Mouse (Mus musculus) megakaryocyte, embryonic 14.5 days (primary cell): ENCODE measurements around the gene Adra2b. TPM values are rescaled to one million over a fixed set of nuclear protein-coding genes. Genes with fewer than 3 reads are reported as not detected.

Experiments used
- H3K27me3 ChIP-seq: replicated peaks from 2 replicates; pipeline ENCODE3; 2012; ENCODE audit warnings: inconsistent platforms
- H3K36me3 ChIP-seq: replicated peaks from 2 replicates; pipeline ENCODE3; 2012; ENCODE audit warnings: low read length, inconsistent platforms, mixed read lengths
- H3K4me1 ChIP-seq: 2 replicates; pipeline ENCODE4 v1.6.1; 2012; ENCODE audit warnings: inconsistent platforms
- H3K4me3 ChIP-seq: replicated peaks from 2 replicates; pipeline ENCODE3; 2012; ENCODE audit warnings: moderate library complexity, mild to moderate bottlenecking, inconsistent platforms
- H3K9me3 ChIP-seq: 2 replicates; pipeline ENCODE4 v1.6.1; 2012; ENCODE audit warnings: inconsistent platforms
- FLI1 ChIP-seq: IDR thresholded peaks from 2 replicates; pipeline ENCODE4 v1.6.1; 2012; ENCODE audit warnings: low read length, inconsistent platforms, mixed read lengths
- GATA1 ChIP-seq: IDR thresholded peaks from 3 replicates; pipeline ENCODE4 v1.6.1; 2012; ENCODE audit warnings: mixed read lengths, low read length, inconsistent platforms, borderline replicate concordance
- polyA plus RNA-seq: library from polyadenylated mRNA; stranded (reverse); fragments of >175 nt; gene quantifications from 2 replicates; pipeline ENCODE4 v1.2.3, GENCODE M21; 2012; ENCODE audit warnings: low replicate concordance; ENCODE audit not compliant: insufficient read depth

Gene Adra2b
- polyA plus RNA-seq, 1 experiment = not detected

DNA sequence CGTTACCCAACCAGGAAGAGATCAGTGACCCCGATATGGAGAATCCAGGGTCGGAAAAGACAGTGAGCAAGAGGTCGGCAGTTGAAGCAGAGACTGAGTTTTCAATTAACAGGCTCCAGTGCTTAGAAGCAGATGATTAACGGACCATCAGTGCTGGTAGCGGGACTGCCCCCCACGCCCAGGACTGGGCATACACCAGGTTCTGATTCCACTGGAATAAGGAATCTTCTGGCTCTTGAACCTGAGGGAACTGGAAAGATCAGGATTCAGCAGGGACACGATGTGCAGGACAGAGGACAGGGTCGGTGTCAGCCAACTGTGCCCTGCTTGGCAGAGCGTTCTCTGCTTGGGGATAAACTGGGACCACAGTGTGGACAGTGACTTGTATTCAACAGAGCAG is 52.8 kb downstream of the Adra2b start:
- H3K4me3 ChIP-seq = no peak overlapping the region
- TF ChIP-seq GATA1 (no peak), FLI1 (no peak)
- no peaks in the 10 kb centered on the region for H3K36me3 ChIP-seq
- no peaks in the 10 kb centered on the region for H3K9me3 ChIP-seq
- H3K4me1 ChIP-seq = no peaks in the 10 kb centered on the region
- peaks cover 71% of the 10 kb centered on the region for H3K27me3 ChIP-seq

DNA sequence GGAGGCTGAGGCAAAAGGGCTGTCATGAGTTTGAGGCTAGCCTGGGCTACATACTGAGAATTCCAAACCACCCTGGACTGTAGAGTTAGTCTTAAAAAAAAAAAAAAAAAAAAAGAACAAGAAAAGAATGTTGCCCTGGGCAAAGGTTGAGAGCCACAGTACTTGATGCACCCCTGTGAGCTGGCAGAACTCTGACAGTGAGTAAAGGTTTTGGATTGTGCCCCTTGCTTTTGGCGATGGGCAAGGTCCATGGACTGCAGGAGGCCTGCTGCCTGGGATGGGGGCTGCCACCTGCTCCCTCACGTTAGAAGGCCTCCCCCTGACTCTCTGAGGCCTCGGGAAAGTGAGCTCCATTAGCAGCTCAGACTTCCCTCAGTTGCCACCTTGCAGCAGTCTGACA is 53.7 kb downstream of the Adra2b start:
- Histone ChIP-seq H3K4me3 (no peak overlapping the region), H3K27me3 (peaks cover 70% of the 10 kb centered on the region), H3K4me1 (no peaks in the 10 kb centered on the region), H3K9me3 (no peaks in the 10 kb centered on the region), H3K36me3 (no peaks in the 10 kb centered on the region)
- TF ChIP-seq FLI1 (no peak), GATA1 (no peak)

Other genes with a start within 250 kb of the Adra2b start
- gene Ncaph, start 229.3 kb upstream of the Adra2b start, polyA plus RNA-seq = 2.4 and 4.2 TPM in 2 replicates
- gene Itpripl1, start 219.8 kb upstream of the Adra2b start, polyA plus RNA-seq = 1.4 TPM in 1 of 2 replicates, not detected in the other
- 0.11 TPM in 1 of 2 replicates, not detected in the other for gene 1810024B03Rik, start 154.9 kb upstream of the Adra2b start, polyA plus RNA-seq
- 0.64 and 3.3 TPM in 2 replicates for gene Snrnp200, start 154.8 kb upstream of the Adra2b start, polyA plus RNA-seq
- gene Ciao1, start 115.4 kb upstream of the Adra2b start, polyA plus RNA-seq = 12.4 TPM in 1 of 2 replicates, not detected in the other
- 11.3 and 45.4 TPM in 2 replicates for gene Tmem127, start 115.3 kb upstream of the Adra2b start, polyA plus RNA-seq
- gene Stard7, start 93.0 kb upstream of the Adra2b start, polyA plus RNA-seq = 8.9 and 9.8 TPM in 2 replicates
- 3.9 and 14.6 TPM in 2 replicates for gene Dusp2, start 27.0 kb upstream of the Adra2b start, polyA plus RNA-seq
- not detected in 2 replicates for gene Astl, start 24.6 kb upstream of the Adra2b start, polyA plus RNA-seq
- not detected in 2 replicates for gene Gpat2, start 62.0 kb downstream of the Adra2b start, polyA plus RNA-seq
- gene Fahd2a, start 81.4 kb downstream of the Adra2b start, polyA plus RNA-seq = 15.2 TPM in 1 of 2 replicates, not detected in the other
- gene Kcnip3, start 158.9 kb downstream of the Adra2b start, polyA plus RNA-seq = 0.16 TPM in 1 of 2 replicates, not detected in the other
- not detected in 2 replicates for gene Prom2, start 178.3 kb downstream of the Adra2b start, polyA plus RNA-seq
- gene Zfp661, start 223.9 kb downstream of the Adra2b start, polyA plus RNA-seq = not detected in 2 replicates
- 49.2 and 113 TPM in 2 replicates for gene Mrps5, start 224.0 kb downstream of the Adra2b start, polyA plus RNA-seq